Mouse (Mus musculus): ENCODE data around the gene Lcmt2.

Gene Lcmt2

GRCm38 (mm10) chr2:121115418-121115817, 25.0 kb downstream of the Lcmt2 start:
- no peak for DNase-seq (ENCODE audit: low spot score)

- DNase-seq (ENCODE audit: low spot score): no peak
Measured at GRCm38 (mm10) chr2:121109695-121110094, 30.8 kb downstream of the Lcmt2 start, which contains the start of gene Tgm7. TSS of gene Tgm7 (minus strand) at chr2:121109795.

- DNase-seq (ENCODE audit: low spot score): no peak
Measured at GRCm38 (mm10) chr2:121105940-121106339, 34.5 kb downstream of the Lcmt2 start.

GRCm38 (mm10) chr2:121102051-121102450, 38.4 kb downstream of the Lcmt2 start:
- peak; percentile 74 for DNase-seq (ENCODE audit: low spot score)

- DNase-seq (ENCODE audit: low spot score): no peak
Measured at GRCm38 (mm10) chr2:121089751-121090150, 50.7 kb downstream of the Lcmt2 start.

DNA sequence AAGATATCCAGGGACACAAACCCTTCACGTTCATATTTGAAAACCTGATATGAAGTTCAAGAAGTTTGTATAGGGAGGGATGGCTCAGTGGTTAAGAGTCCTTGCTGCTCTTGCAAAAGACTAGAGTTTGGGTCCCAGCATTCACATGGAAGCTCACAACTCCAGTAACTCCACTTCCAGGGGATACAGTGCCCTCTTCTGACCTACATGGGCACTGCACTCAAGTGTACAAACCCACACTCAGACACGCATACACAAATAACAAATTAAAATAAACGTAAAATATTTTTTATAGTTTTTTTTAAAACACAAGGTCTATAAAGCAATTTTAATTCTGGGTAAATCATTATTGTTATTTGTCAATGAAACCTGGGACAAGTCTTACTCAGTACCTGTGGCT, 51.9 kb downstream of the Lcmt2 start:
- DNase-seq (ENCODE audit: low spot score): no peak

GRCm38 (mm10) chr2:121085480-121086185, 54.8 kb downstream of the Lcmt2 start, which contains the start of gene Tgm5:
TSS of gene Tgm5 (minus strand) at chr2:121085841.
- DNase-seq (ENCODE audit: low spot score): peak; percentile 34

GRCm38 (mm10) chr2:121082626-121083025, 57.8 kb downstream of the Lcmt2 start:
- DNase-seq (ENCODE audit: low spot score): no peak

Measured in testis, postnatal 10 days (tissue).